Mouse (Mus musculus) T-cell, adult 66 days (primary cell): Measurements from ENCODE around the gene Zfp644. TPM values are rescaled to one million over a fixed set of nuclear protein-coding genes. Genes with fewer than 3 reads are reported as not detected.

ENCODE experiments used
- total RNA-seq, 2 experiments: library from RNA; stranded (reverse); gene quantifications; 3 replicates in 1 of 2; 4 replicates in 1 of 2; pipeline ENCODE4 v1.2.4; 2023

Gene Zfp644
- total RNA-seq, result 100 to 1,000 TPM; 203 to 252 TPM

GRCm38 (mm10) chr5:106696396-106697337 lies at the start of gene Zfp644:
Gene Zfp644, minus strand, starts transcription at chr5:106697287.

DNA sequence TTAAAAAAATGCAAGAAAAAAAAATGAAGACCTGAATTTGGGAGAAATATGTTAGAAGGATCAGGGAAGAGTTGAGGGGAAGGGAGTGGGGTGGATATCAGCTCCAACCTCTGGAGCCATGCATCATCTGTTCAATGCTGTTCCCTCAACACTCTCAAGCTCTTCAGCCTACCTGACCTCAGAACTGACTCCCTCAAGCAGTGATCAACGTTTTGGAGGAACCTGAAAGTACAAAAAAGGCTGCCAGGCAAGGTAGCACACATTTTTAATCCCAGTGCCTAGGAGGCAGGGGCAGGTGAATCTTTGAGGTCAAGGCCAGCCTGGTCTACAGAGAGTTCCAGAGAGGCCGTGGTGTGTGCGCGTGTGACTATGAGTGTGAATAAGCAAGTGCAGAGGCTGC lies 88.3 kb downstream of the Zfp644 start, which contains the start of gene Gm17304:
Gene Gm17304, plus strand, starts transcription at position 301 of the 400 bp plus-strand sequence.

Other genes starting within 250 kb of the Zfp644 start
- gene Barhl2, start 239.1 kb downstream of the Zfp644 start, total RNA-seq, result not detected
- not detected for gene Gm17304, start 88.2 kb downstream of the Zfp644 start, total RNA-seq
- gene Hfm1, start 229.0 kb upstream of the Zfp644 start, total RNA-seq, result not detected